25 mouse cellular contexts compared by ENCODE assay signal in genomic region chr10:63945534-63945933, GRCm38 (mm10). TPM values are rescaled to one million over a fixed set of nuclear protein-coding genes. Genes with fewer than 3 reads are reported as not detected.
"Had no signal": no experiment of that assay in that cellular context is flagged by ENCODE, and none has a peak within 500 bp of the region (broad histone marks: within the 10 kb centered on the region; RNA-seq: fewer than 3 reads in every experiment).

No protein-coding gene starts in this region.

- H3K9me3 ChIP-seq: limb, embryonic 15.5 days; liver, embryonic 15.5 days; lung, embryonic 15.5 days had no signal

- H3K27me3 ChIP-seq: limb, embryonic 15.5 days; liver, embryonic 12.5 days; liver, embryonic 15.5 days; lung, embryonic 15.5 days; megakaryocyte, embryonic 14.5 days had no signal

- ATAC-seq: liver, embryonic 12.5 days had no signal

- H3K27ac ChIP-seq: kidney, postnatal 0 days; layer of hippocampus, adult 2 months; limb, embryonic 15.5 days; liver, embryonic 12.5 days; liver, embryonic 15.5 days; lung, embryonic 15.5 days; stomach, postnatal 0 days had no signal

- H3K36me3 ChIP-seq: limb, embryonic 15.5 days; liver, embryonic 12.5 days; liver, embryonic 15.5 days; lung, embryonic 15.5 days had no signal

- H3K4me3 ChIP-seq: layer of hippocampus, adult 2 months; limb, embryonic 15.5 days; liver, embryonic 12.5 days; liver, embryonic 15.5 days; lung, embryonic 15.5 days; megakaryocyte, embryonic 14.5 days had no signal

- H3K9ac ChIP-seq: limb, embryonic 15.5 days; liver, embryonic 12.5 days; liver, embryonic 15.5 days; lung, embryonic 15.5 days had no signal

- H3K4me2 ChIP-seq: limb, embryonic 15.5 days; liver, embryonic 12.5 days; liver, embryonic 15.5 days; lung, embryonic 15.5 days; midbrain, embryonic 11.5 days had no signal

- DNase-seq: kidney, adult 2 months; kidney, postnatal 25 days; layer of hippocampus, adult 9-11 months; lung, adult 18-20 months; lung, postnatal 10 days; lung, postnatal 36 days; midbrain, embryonic 14.5 days; right cerebral cortex, adult 18-20 months; right cerebral cortex, postnatal 14 days; right cerebral cortex, postnatal 4 days; thymus, adult 2 months; thymus, postnatal 14 days; thymus, postnatal 4 days had no signal

- H3K4me1 ChIP-seq: limb, embryonic 15.5 days; liver, embryonic 12.5 days; liver, embryonic 15.5 days; lung, embryonic 15.5 days; megakaryocyte, embryonic 14.5 days had no signal

RNA-seq across cellular contexts. Expression of gene Gm10118, which starts 18.3 kb away (rescaled TPM):
- polyA plus RNA-seq: kidney, adult 2 months; kidney, embryonic 14.5 days; large intestine, adult 2 months; limb, embryonic 11.5 days; liver, embryonic 12.5 days; liver, embryonic 15.5 days; thymus, adult 2 months had no signal
